Mouse (Mus musculus) CD4-positive, CD25-positive, alpha-beta regulatory T cell, adult 9 weeks (primary cell): ENCODE measurements around the gene Gm3012. TPM values are rescaled to one million over a fixed set of nuclear protein-coding genes. Genes with fewer than 3 reads are reported as not detected.

ENCODE experiments used
- polyA plus RNA-seq: library from polyadenylated mRNA; unstranded; fragments of 100-300 nt; shearing (Covaris generic); gene quantifications from one replicate; pipeline ENCODE4 v1.2.1, GENCODE M21; 2017

The Gm3012 gene
- not detected for polyA plus RNA-seq

DNA sequence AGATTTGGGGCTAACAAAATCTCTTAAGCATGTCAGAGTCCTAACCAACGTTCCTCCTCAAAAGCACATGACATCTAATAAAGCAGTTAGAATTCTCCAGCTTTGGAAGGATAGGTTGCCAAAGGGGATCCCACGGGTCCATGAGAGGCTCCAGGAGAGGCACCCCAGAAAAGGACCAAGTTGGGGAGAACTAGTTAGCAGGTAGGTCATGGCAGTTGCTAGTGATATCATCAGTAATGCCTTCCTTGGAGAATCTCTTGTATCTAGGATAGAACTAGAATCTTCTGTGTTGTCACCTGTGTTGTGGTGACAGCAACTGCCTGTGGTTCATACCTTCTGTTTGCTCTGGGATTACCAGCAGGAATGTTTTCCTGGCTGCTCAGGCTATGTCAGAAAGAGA is at the start of gene Gm3012:
Gm3012 (plus strand) TSS at position 301 of the 400 bp plus-strand sequence.

DNA sequence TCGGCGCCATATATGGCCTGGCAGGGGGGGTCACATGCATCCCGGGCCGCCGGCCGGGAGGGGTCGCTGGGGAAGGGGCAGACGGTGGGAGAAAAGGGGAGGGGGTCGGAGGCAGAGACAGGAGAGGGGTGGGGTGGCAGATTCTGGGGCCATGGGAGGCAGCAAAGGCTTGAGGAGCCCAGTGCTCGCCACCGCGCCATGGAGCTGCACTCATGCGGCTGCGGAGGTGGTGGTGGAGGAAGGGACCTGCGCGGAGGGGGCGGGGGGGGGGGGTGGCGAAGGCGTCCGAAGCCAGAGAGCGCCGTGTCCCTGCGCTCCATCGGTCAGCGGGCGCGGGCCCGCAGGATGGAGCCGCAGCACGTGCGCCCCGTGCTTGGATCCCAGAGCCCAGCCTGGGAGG is 17.4 kb downstream of the Gm3012 start, which contains the start of gene Gm3020:
Gm3020 (plus strand) TSS at position 301 of the 400 bp plus-strand sequence.

DNA sequence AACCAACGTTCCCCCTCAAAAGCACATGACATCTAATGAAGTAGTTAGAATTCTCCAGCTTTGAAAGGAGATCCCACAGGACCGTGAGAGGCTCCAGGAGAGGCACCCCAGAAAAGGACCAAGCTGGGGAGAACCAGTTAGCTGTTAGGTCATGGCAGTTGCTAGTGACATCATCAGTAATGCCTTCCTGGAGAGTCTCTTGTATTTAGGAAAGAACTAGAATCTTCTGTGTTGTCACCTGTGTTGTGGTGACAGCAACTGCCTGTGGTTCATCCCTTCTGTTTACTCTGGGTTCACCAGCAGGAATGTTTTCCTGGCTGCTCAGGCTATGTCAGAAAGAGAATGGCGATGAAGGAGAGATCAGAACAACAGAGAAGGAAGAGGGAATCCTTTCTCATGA is 54.2 kb downstream of the Gm3012 start, which contains the start of gene Gm3043:
Gm3043 (plus strand) TSS at position 301 of the 400 bp plus-strand sequence.

Other genes with a start within 250 kb of the Gm3012 start
- gene Gm10413, start 239.4 kb upstream of the Gm3012 start, polyA plus RNA-seq, result not detected
- 5.8 TPM for gene Gm10409, start 221.9 kb upstream of the Gm3012 start, polyA plus RNA-seq
- gene Gm3005, start 206.4 kb upstream of the Gm3012 start, polyA plus RNA-seq, result 2.5 TPM
- gene Gm10408, start 185.1 kb upstream of the Gm3012 start, polyA plus RNA-seq, result not detected
- 5.8 TPM for gene Gm3020, start 17.5 kb downstream of the Gm3012 start, polyA plus RNA-seq
- gene Gm3043, start 54.3 kb downstream of the Gm3012 start, polyA plus RNA-seq, result not detected
- 0.35 TPM for gene Gm3002, start 175.6 kb downstream of the Gm3012 start, polyA plus RNA-seq
- gene Gm3033, start 211.7 kb downstream of the Gm3012 start, polyA plus RNA-seq, result not detected
- gene Gm2916, start 249.7 kb downstream of the Gm3012 start, polyA plus RNA-seq, result not detected